Mouse (Mus musculus): ENCODE measurements around the gene Shisa5. TPM values are rescaled to one million over a fixed set of nuclear protein-coding genes. Genes with fewer than 3 reads are reported as not detected.

Shisa5 gene
- polyA plus RNA-seq, 1 experiment: 82.8 TPM

DNA sequence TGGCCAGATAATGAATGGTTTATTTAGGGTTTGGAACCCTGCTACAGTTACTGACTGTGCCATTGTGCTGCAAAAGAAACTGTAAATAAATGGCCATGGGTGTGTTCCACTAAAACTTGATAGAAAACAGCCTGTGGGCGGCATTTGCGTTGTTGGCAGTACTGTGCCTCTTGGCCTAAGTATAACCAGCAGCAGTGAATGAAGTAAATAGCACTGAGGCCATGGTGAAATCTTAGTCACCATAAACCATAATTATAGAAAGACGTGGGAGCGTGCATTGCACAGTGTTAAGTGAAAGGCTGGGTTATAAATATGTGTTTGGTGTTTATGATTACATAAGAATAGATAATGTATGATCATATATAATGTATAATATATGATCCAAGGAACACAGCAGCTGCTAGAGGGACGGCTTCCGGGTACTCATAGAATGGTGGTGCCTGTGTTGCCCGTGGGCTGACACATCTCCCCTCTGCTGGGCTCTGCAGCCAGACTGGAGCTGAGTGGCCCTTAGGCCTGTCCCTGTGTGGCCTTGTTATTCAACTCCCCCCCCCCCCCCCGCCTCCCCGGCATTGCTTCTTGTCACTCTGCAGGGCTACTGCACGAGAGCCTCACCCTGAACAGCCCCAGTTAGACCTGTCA, 29.2 kb upstream of the Shisa5 start:
- no peak overlapping the region for H3K4me3 ChIP-seq
- no peaks in the 10 kb centered on the region for H3K79me2 ChIP-seq (ENCODE audit: control insufficient read depth, insufficient read depth)
- no peaks in the 10 kb centered on the region for H3K36me3 ChIP-seq (ENCODE audit: control insufficient read depth, insufficient read depth)
- no peak overlapping the region for H3K4me2 ChIP-seq (ENCODE audit: low read depth)
- no peak for TF ChIP-seq POLR2A (IDR thresholded peaks at IDR 0.05; ENCODE audit: insufficient read length, low read depth)
- no peak for TF ChIP-seq TCF12 (IDR thresholded peaks at IDR 0.05; ENCODE audit: insufficient read depth, poor library complexity, severe bottlenecking)
- TF ChIP-seq MYOG (IDR thresholded peaks at IDR 0.05; ENCODE audit: control insufficient read depth in 1 of 3, insufficient read depth in 1 of 3, insufficient read length in 2 of 3, low read depth in 2 of 3): no peak
- no peak for TF ChIP-seq CEBPB (IDR thresholded peaks at IDR 0.05; ENCODE audit: insufficient read depth, poor library complexity, severe bottlenecking)
- no peak for TF ChIP-seq E2F4 (IDR thresholded peaks at IDR 0.05; ENCODE audit: insufficient read depth)
- no peak for TF ChIP-seq MAX (IDR thresholded peaks at IDR 0.05; ENCODE audit: low read depth)
- no peak for TF ChIP-seq MYOD1 (IDR thresholded peaks at IDR 0.05; ENCODE audit: control insufficient read depth in 1 of 3, insufficient read length in 2 of 3, low read depth in 2 of 3)
- no peak for TF ChIP-seq USF1 (IDR thresholded peaks at IDR 0.05; ENCODE audit: low read depth)
- TF ChIP-seq POLR2AphosphoS2 (IDR thresholded peaks at IDR 0.05; ENCODE audit: insufficient read length, low read depth): no peak
- H3K27me3 ChIP-seq (ENCODE audit: control insufficient read depth, insufficient read depth, insufficient read length): no peaks in the 10 kb centered on the region
- no peak overlapping the region for H3ac ChIP-seq (ENCODE audit: control insufficient read depth, insufficient read length)

DNA sequence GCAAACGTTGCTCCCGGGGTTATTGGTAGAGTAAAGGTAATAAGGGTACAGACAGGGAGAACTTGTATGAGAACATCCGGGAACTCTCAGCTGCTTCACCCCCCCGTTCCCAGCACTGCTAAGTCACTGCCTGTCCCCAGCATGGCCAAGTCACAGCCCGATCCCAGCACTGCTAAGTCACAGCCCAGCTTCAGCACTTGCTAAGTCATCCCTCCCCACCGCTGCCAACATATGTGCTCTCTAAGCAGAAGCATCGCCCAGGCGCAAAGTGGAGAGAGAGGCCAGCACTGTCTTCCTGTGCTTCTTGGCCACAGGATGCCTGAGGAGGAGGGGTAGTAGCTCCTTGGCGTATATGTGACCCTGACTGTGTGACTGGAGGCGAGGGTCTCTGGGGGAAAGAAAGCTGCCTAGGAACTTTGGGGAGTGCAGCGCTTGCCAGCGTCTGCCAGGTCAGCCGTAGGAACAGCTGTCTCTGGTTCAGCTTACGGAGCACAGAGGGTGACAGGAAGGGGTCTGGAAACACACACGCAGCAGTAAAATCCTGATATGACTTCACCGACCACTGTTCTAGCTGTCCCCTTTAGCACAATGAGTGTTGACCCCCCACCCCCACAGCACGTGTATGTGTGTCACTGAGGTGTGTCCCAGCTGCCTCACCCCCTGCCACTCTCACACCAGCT, 28.6 kb upstream of the Shisa5 start:
- no peak overlapping the region for H3K4me2 ChIP-seq (ENCODE audit: low read depth)
- H3K36me3 ChIP-seq (ENCODE audit: control insufficient read depth, insufficient read depth): no peaks in the 10 kb centered on the region
- no peak overlapping the region for H3K4me3 ChIP-seq
- H3ac ChIP-seq (ENCODE audit: control insufficient read depth, insufficient read length): no peak overlapping the region
- no peak for TF ChIP-seq REST (IDR thresholded peaks at IDR 0.05; ENCODE audit: insufficient read depth, insufficient read length)
- no peak for TF ChIP-seq SRF (IDR thresholded peaks at IDR 0.05; ENCODE audit: control insufficient read depth, insufficient read length, low read depth)
- TF ChIP-seq MYOD1 (IDR thresholded peaks at IDR 0.05; ENCODE audit: control insufficient read depth in 1 of 3, insufficient read length in 2 of 3, low read depth in 2 of 3): peak in 1 of 3 experiments; percentile 74
- no peak for TF ChIP-seq USF1 (IDR thresholded peaks at IDR 0.05; ENCODE audit: low read depth)
- no peak for TF ChIP-seq TCF3 (IDR thresholded peaks at IDR 0.05; ENCODE audit: insufficient read length, low read depth)
- no peak for TF ChIP-seq POLR2A (IDR thresholded peaks at IDR 0.05; ENCODE audit: insufficient read length, low read depth)
- peak in 1 of 3 experiments; percentile 42 for TF ChIP-seq MYOG (IDR thresholded peaks at IDR 0.05; ENCODE audit: control insufficient read depth in 1 of 3, insufficient read depth in 1 of 3, insufficient read length in 2 of 3, low read depth in 2 of 3)
- TF ChIP-seq CEBPB (IDR thresholded peaks at IDR 0.05; ENCODE audit: insufficient read depth, poor library complexity, severe bottlenecking): no peak
- TF ChIP-seq POLR2AphosphoS2 (IDR thresholded peaks at IDR 0.05; ENCODE audit: insufficient read length, low read depth): no peak
- no peaks in the 10 kb centered on the region for H3K27me3 ChIP-seq (ENCODE audit: control insufficient read depth, insufficient read depth, insufficient read length)
- no peaks in the 10 kb centered on the region for H3K79me2 ChIP-seq (ENCODE audit: control insufficient read depth, insufficient read depth)

DNA sequence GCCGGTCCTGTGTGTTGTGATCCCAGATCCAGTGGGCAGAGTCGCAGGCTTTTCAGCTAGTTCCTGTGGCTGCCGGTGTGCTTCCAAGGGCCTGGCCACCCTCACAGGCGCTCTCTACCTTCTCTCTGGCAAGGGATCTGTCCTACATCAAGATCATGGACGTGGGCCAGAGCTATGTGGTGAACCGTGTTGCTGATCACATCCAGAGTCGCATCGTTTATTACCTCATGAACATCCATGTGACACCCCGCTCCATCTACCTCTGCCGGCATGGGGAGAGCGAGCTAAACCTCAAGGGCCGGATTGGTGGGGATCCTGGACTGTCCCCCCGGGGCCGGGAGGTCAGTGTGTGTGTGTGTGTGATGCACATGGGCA, 28.1 kb upstream of the Shisa5 start:
- H3K4me3 ChIP-seq: no peak overlapping the region
- no peaks in the 10 kb centered on the region for H3K27me3 ChIP-seq (ENCODE audit: control insufficient read depth, insufficient read depth, insufficient read length)
- H3K4me2 ChIP-seq (ENCODE audit: low read depth): no peak overlapping the region
- no peak for TF ChIP-seq POLR2AphosphoS2 (IDR thresholded peaks at IDR 0.05; ENCODE audit: insufficient read length, low read depth)
- TF ChIP-seq TCF3 (IDR thresholded peaks at IDR 0.05; ENCODE audit: insufficient read length, low read depth): no peak
- no peak for TF ChIP-seq MYOG (IDR thresholded peaks at IDR 0.05; ENCODE audit: control insufficient read depth in 1 of 3, insufficient read depth in 1 of 3, insufficient read length in 2 of 3, low read depth in 2 of 3)
- TF ChIP-seq POLR2A (IDR thresholded peaks at IDR 0.05; ENCODE audit: insufficient read length, low read depth): no peak
- TF ChIP-seq CEBPB (IDR thresholded peaks at IDR 0.05; ENCODE audit: insufficient read depth, poor library complexity, severe bottlenecking): no peak
- no peaks in the 10 kb centered on the region for H3K36me3 ChIP-seq (ENCODE audit: control insufficient read depth, insufficient read depth)
- no peak overlapping the region for H3ac ChIP-seq (ENCODE audit: control insufficient read depth, insufficient read length)
- H3K79me2 ChIP-seq (ENCODE audit: control insufficient read depth, insufficient read depth): no peaks in the 10 kb centered on the region

DNA sequence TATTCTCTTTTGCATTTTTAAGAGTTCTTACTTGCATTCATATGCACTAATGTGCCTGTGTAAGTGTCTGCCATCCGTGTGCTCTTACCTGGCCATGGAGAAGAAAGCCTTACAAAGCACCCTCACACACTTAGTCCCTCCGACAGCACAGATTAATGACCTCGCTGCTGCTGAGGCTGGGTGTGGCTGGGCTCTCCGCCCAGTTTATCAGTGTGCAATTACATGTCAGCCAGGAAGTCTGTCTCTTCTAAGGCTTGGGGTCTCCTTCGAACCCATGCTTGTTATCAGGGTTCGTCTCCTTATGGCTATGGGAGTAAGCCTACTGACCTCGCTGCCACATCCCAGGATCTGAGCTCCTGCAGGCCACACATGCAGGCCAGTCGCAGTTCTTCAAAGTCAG, 23.0 kb upstream of the Shisa5 start:
- TF ChIP-seq USF1 (IDR thresholded peaks at IDR 0.05; ENCODE audit: low read depth): no peak
- TF ChIP-seq MYOG (IDR thresholded peaks at IDR 0.05; ENCODE audit: control insufficient read depth in 1 of 3, insufficient read depth in 1 of 3, insufficient read length in 2 of 3, low read depth in 2 of 3): no peak
- no peak for TF ChIP-seq MYOD1 (IDR thresholded peaks at IDR 0.05; ENCODE audit: control insufficient read depth in 1 of 3, insufficient read length in 2 of 3, low read depth in 2 of 3)
- TF ChIP-seq TCF3 (IDR thresholded peaks at IDR 0.05; ENCODE audit: insufficient read length, low read depth): no peak
- no peak for TF ChIP-seq TCF12 (IDR thresholded peaks at IDR 0.05; ENCODE audit: insufficient read depth, poor library complexity, severe bottlenecking)
- TF ChIP-seq POLR2A (IDR thresholded peaks at IDR 0.05; ENCODE audit: insufficient read length, low read depth): no peak
- no peak for TF ChIP-seq POLR2AphosphoS2 (IDR thresholded peaks at IDR 0.05; ENCODE audit: insufficient read length, low read depth)
- TF ChIP-seq SRF (IDR thresholded peaks at IDR 0.05; ENCODE audit: control insufficient read depth, insufficient read length, low read depth): no peak
- TF ChIP-seq CEBPB (IDR thresholded peaks at IDR 0.05; ENCODE audit: insufficient read depth, poor library complexity, severe bottlenecking): no peak
- no peak for TF ChIP-seq REST (IDR thresholded peaks at IDR 0.05; ENCODE audit: insufficient read depth, insufficient read length)
- TF ChIP-seq E2F4 (IDR thresholded peaks at IDR 0.05; ENCODE audit: insufficient read depth): no peak
- no peak for TF ChIP-seq MAX (IDR thresholded peaks at IDR 0.05; ENCODE audit: low read depth)
- no peaks in the 10 kb centered on the region for H3K36me3 ChIP-seq (ENCODE audit: control insufficient read depth, insufficient read depth)
- no peak overlapping the region for H3K4me2 ChIP-seq (ENCODE audit: low read depth)
- no peak overlapping the region for H3ac ChIP-seq (ENCODE audit: control insufficient read depth, insufficient read length)
- H3K79me2 ChIP-seq (ENCODE audit: control insufficient read depth, insufficient read depth): no peaks in the 10 kb centered on the region
- no peaks in the 10 kb centered on the region for H3K27me3 ChIP-seq (ENCODE audit: control insufficient read depth, insufficient read depth, insufficient read length)
- no peak overlapping the region for H3K4me3 ChIP-seq
